Mouse (Mus musculus): ENCODE data around the gene Rbm47.
"Not testable (repeated sequence)": the region's sequence is repeated elsewhere in the genome, so short reads cannot be mapped to it uniquely, and the experiment has no call there.

The Rbm47 gene

GRCm38 (mm10) chr5:66015449-66015961, 157.4 kb downstream of the Rbm47 start:
- DNase-seq (ENCODE audit: low spot score) = no peak

DNA sequence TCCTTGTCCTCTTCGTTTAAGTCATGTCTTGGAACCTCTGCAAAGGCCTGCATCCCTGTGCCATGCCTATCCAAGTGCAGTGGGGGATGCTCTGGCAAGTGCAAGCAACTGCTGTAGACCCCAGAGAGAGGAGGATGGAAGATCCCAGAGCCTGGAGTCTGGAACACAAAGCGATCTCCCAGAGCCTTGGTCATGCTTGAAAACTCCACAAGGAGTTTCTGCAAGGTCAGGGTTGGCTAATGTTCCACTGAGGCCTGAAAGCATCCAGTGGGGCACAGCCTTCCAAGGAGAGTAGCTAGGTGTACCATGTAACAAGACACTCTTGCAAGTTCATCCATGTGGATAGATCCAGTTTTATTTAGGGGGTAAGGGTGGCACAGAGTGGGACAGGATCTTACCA, 158.5 kb downstream of the Rbm47 start:
- no peak for DNase-seq (ENCODE audit: low spot score)

DNA sequence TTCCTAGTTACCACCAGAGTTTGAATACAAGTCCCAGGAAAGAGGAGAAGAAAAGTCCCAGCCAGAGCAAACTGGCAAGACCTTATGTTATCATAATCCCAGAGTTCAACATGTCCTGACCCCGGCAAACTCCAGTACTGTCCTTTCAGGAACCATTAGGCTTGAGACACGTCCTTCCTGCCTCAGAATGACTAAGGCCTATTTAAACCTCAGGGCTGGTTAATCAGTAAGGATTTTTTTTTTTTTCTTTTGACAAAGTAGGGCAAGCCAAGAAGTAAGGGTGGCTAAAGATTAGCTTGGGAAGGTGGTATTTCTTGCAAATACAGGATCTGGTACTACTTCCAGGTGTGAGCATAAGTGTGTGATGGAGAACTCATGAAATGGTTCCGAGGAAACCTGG, 158.9 kb downstream of the Rbm47 start:
- DNase-seq (ENCODE audit: low spot score) = no peak

GRCm38 (mm10) chr5:66008245-66008967, 164.5 kb downstream of the Rbm47 start:
- no peak for DNase-seq (ENCODE audit: low spot score)

GRCm38 (mm10) chr5:66005041-66005678, 167.8 kb downstream of the Rbm47 start:
- no peak for DNase-seq (ENCODE audit: low spot score)

DNA sequence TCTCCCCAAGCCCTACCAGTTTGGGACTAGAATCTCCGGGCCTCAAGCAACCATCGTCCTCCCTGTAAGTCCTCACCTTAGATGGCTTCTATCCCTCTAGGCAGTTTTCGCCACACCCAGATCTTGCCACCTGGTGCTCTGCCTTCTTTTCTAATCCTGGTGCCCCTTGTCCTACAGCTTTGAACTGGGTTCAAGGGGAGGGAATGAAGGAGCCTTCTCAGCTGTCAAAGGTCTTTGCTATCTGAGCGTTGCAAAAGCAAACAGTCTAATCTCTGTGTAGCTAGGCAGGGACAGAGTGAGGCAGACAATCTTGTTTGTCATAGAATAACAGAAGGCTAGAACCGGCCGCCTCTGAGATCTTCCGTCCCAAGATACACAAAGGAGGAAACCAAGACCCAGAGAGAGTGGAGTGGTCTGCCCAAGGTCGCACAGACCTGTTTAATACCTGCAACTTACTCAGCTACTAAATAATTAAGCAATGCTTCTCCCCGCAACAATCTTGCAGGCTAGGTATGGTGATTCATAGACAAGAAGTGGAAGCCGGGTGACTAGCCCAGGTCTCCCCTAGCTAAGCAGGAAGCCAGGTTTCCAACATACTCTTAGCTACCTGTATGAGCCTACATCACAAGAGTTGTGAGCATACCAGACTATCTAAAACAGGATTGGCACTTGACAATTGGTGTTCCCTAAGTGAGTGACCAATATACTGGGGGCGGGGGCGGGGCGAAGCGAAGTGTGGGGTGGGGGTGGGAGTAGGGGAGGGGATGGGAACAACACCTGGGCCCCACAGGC, 168.6 kb downstream of the Rbm47 start, which contains the start of gene 9130230L23Rik:
Gene 9130230L23Rik, minus strand, starts transcription at position 152 of the 792 bp plus-strand sequence.
- no peak for DNase-seq (ENCODE audit: low spot score)

- DNase-seq (ENCODE audit: low spot score) = no peak
Observed at GRCm38 (mm10) chr5:66001232-66001631, 171.7 kb downstream of the Rbm47 start.

DNA sequence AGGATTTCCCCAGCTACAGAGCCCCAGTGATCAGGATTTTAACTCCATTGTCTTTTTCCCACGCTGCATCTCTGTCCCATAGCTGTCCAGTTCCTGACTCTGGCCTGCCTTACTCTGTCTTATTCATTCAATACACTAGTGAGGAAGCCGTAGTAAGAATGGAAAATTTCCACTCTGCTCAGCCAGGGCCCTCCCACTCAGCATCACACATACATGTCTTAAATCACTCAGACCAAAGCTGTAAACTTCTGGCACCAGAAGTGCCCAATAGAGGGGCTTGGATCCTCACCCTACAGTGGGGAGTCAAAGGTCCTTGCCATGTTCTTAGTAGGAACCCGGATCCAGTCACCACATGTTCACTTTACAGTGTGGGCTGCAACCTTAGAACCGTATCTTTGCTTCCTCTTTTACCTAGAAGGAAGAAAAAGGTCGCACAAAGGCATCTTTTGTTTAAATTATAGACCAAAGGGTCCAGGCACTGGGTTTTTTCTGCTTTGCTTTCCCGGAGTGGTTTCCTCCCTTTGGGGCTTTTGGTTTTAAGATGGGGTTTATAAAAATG, 172.3 kb downstream of the Rbm47 start:
- DNase-seq (ENCODE audit: low spot score) = no peak

- DNase-seq (ENCODE audit: low spot score) = no peak
Observed at GRCm38 (mm10) chr5:66000074-66000473, 172.8 kb downstream of the Rbm47 start.

DNA sequence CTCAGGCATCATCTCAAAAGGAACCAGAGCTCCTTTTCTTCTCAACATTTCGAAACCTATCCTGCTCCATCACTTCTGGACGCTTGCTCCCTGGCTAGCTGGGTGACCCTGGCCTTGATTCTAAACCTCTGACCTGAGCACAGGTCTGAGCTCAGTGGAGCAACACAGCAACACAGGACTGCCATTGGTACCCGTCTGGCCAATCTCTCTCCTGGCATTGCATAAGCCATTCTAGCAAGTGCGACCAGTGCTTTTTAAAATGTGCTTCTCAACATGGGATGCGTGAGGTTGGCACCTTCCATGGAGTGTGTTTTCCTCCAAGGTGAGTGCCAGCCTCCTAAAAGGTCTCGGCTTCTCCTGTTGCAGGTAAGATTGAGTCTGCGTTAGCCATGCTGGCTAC, 173.8 kb downstream of the Rbm47 start:
- no peak for DNase-seq (ENCODE audit: low spot score)

GRCm38 (mm10) chr5:65997813-65998212, 175.1 kb downstream of the Rbm47 start:
- DNase-seq (ENCODE audit: low spot score) = no peak

GRCm38 (mm10) chr5:65994643-65995042, 178.3 kb downstream of the Rbm47 start:
- no peak for DNase-seq (ENCODE audit: low spot score)

DNA sequence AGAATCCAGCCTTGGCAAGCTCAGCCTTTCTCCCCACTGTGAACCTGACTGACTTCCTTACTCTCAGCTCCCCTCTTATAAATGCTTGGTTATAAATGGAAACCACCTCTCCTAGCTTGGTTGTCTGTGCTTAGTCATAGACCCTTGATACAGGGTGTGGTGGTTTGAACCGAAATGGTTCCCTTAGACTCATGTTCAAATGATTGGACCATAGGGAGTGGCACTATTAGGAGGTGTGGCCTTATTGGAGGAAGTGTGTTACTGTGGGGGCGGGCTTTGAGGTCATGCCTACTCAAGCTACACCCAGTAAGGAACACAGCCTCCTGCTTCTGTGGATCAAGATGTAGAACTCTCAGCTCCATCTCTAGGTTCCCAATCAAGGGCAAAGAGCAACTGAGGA, 181.7 kb downstream of the Rbm47 start:
- DNase-seq (ENCODE audit: low spot score) = no peak

GRCm38 (mm10) chr5:65987004-65987403, 185.9 kb downstream of the Rbm47 start:
- not testable (repeated sequence) for DNase-seq (ENCODE audit: low spot score)

GRCm38 (mm10) chr5:65986426-65986825, 186.5 kb downstream of the Rbm47 start:
- DNase-seq (ENCODE audit: low spot score) = no peak

GRCm38 (mm10) chr5:65975731-65976130, 197.2 kb downstream of the Rbm47 start:
- DNase-seq (ENCODE audit: low spot score) = no peak

DNA sequence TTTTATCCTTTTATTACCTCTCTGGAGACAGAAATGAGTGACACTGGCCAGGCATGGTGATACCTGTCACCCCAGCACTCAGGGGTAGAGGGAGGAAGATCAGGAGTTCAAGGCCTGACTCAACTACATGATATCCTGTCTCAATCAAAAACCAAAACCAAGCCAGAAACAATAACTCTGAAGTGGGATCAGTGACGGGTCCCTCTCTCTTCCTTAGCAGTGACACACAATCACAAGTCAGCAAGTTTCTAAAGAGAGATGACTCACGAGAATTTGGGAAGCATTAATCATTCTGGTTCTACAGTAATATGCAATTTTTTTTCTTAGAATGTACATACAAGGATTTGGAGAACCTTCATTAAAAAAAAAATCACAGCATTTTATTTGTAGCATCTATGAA, 199.7 kb downstream of the Rbm47 start:
- DNase-seq (ENCODE audit: low spot score) = no peak

DNA sequence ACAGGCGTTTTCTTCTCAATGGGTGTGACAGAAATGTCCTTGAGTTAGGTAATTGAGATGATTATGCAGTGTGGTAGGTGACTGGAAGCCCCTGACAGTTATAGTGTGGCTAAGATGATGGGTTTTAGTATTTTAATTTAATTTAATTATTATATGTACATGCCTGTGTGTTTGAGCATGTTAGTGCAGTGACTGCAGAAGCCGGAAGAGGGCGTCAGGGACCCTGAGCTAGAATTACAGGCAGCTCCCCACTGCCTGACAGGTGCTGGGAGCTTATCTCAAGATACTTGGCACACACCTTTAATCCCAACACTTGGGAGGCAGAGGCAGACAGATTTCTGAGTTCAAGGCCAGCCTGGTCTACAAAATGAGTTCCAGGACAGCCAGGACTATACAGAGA, 204.9 kb downstream of the Rbm47 start:
- DNase-seq (ENCODE audit: low spot score) = no peak

- no peak for DNase-seq (ENCODE audit: low spot score)
Observed at GRCm38 (mm10) chr5:65967091-65967490, 205.8 kb downstream of the Rbm47 start.

All from ovary, postnatal 10 days (tissue).